Mouse (Mus musculus) CH12.LX (cell line): Measurements from ENCODE around the gene Aven. TPM values are rescaled to one million over a fixed set of nuclear protein-coding genes. Genes with fewer than 3 reads are reported as not detected.
A peak's percentile ranks its signal among the peaks of the same experiment; 100 is the strongest.
"Not testable (repeated sequence)": the region's sequence is repeated elsewhere in the genome, so short reads cannot be mapped to it uniquely, and the experiment has no call there.

Experiments used
- DNase-seq: peaks from one replicate; pipeline ENCODE4 v3.0.0-alpha.2; 2013; ENCODE audit errors: extremely low read depth
- H3K27ac ChIP-seq: 2 replicates; pipeline ENCODE4 v1.5.1; 2012; ENCODE audit warnings: low read depth, mild to moderate bottlenecking, control low read depth, moderate library complexity; ENCODE audit not compliant: insufficient read depth
- H3K27me3 ChIP-seq: replicated peaks from 2 replicates; pipeline ENCODE3; 2012; ENCODE audit warnings: inconsistent platforms
- H3K36me3 ChIP-seq, 2 experiments: replicated peaks in 1 of 2; 2 replicates each; pipeline versions ENCODE3 to v1.6.1; 2012; ENCODE audit warnings: inconsistent platforms in 1 of 2, low read length in 1 of 2, mild to moderate bottlenecking in 1 of 2, mixed read lengths in 1 of 2, moderate library complexity in 1 of 2; ENCODE audit not compliant: control insufficient read depth in 1 of 2, insufficient read depth in 1 of 2
- H3K4me1 ChIP-seq, 2 experiments: 2 replicates each; pipeline ENCODE4 v1.6.1; 2012; ENCODE audit warnings: inconsistent platforms in 1 of 2, moderate library complexity in 1 of 2; ENCODE audit not compliant: insufficient read depth in 2 of 2, control insufficient read depth in 1 of 2
- H3K4me2 ChIP-seq: 2 replicates; pipeline ENCODE4 v1.6.1; 2012; ENCODE audit warnings: low read depth, mild to moderate bottlenecking, control low read depth; ENCODE audit not compliant: poor library complexity, insufficient read depth, severe bottlenecking
- H3K4me3 ChIP-seq, 3 experiments: fragments of 150-350 bp in 1 of 3; sonication (generic) in 1 of 3; replicated peaks in 1 of 3; 2 replicates each; pipeline versions ENCODE3 to v1.5.1; 2011 to 2012; ENCODE audit warnings: low read depth in 2 of 3, low read length in 2 of 3, mild to moderate bottlenecking in 2 of 3, moderate library complexity in 2 of 3, control low read depth in 1 of 3, improper control_type of control experiment in 1 of 3, inconsistent platforms in 1 of 3, mixed read lengths in 1 of 3; ENCODE audit not compliant: poor library complexity in 1 of 3
- H3K79me2 ChIP-seq: replicated peaks from 2 replicates; pipeline ENCODE4 v1.6.1; 2012; ENCODE audit warnings: mild to moderate bottlenecking, moderate library complexity; ENCODE audit not compliant: control insufficient read depth, poor library complexity, insufficient read depth, severe bottlenecking; ENCODE audit errors: extremely low read depth
- H3K9ac ChIP-seq: 2 replicates; pipeline ENCODE4 v1.6.1; 2012; ENCODE audit warnings: low read depth, mild to moderate bottlenecking, control low read depth, moderate library complexity; ENCODE audit not compliant: insufficient read depth
- H3K9me3 ChIP-seq: replicated peaks from 2 replicates; pipeline ENCODE3; 2012; ENCODE audit warnings: low read length, inconsistent platforms, mixed read lengths
- BHLHE40 ChIP-seq: IDR thresholded peaks from 2 replicates; pipeline ENCODE4 v1.6.1; 2011; ENCODE audit warnings: mild to moderate bottlenecking, low read depth, low read length, improper control_type of control experiment
- CHD1 ChIP-seq: IDR thresholded peaks from 2 replicates; pipeline ENCODE4 v1.6.1; 2012; ENCODE audit warnings: low read depth, low read length, improper control_type of control experiment, inconsistent platforms
- CHD2 ChIP-seq: IDR thresholded peaks from 2 replicates; pipeline ENCODE4 v1.6.1; 2011; ENCODE audit warnings: low read length, improper control_type of control experiment
- CTCF ChIP-seq, 2 experiments: IDR thresholded peaks in 1 of 2; conservative IDR thresholded peaks in 1 of 2; 2 replicates each; pipeline ENCODE4 v1.5.1; 2011 to 2012; ENCODE audit warnings: low read depth in 2 of 2, low read length in 2 of 2, improper control_type of control experiment in 1 of 2, inconsistent platforms in 1 of 2, mild to moderate bottlenecking in 1 of 2, moderate library complexity in 1 of 2
- E2F4 ChIP-seq: IDR thresholded peaks from 2 replicates; pipeline ENCODE4 v1.6.1; 2011; ENCODE audit warnings: low read depth, low read length, improper control_type of control experiment; ENCODE audit not compliant: insufficient replicate concordance
- ELF1 ChIP-seq: IDR thresholded peaks from 2 replicates; pipeline ENCODE4 v1.6.1; 2014; ENCODE audit warnings: low read depth, mild to moderate bottlenecking, inconsistent platforms, low read length, improper control_type of control experiment
- ETS1 ChIP-seq: conservative IDR thresholded peaks from 2 replicates; pipeline ENCODE4 v1.6.1; 2012; ENCODE audit warnings: low read depth, mild to moderate bottlenecking, inconsistent platforms, low read length, improper control_type of control experiment, moderate library complexity
- GABPA ChIP-seq: IDR thresholded peaks from 2 replicates; pipeline ENCODE4 v1.6.1; 2012; ENCODE audit warnings: low read depth, low read length, improper control_type of control experiment, inconsistent platforms; ENCODE audit not compliant: insufficient replicate concordance
- HCFC1 ChIP-seq: IDR thresholded peaks from 2 replicates; pipeline ENCODE4 v1.6.1; 2012; ENCODE audit warnings: low read depth, mild to moderate bottlenecking, inconsistent platforms, low read length, improper control_type of control experiment
- MAFK ChIP-seq: IDR thresholded peaks from 2 replicates; pipeline ENCODE4 v1.6.1; 2011; ENCODE audit warnings: low read length, improper control_type of control experiment; ENCODE audit not compliant: insufficient replicate concordance
- MAX ChIP-seq: IDR thresholded peaks from 2 replicates; pipeline ENCODE4 v1.6.1; 2011; ENCODE audit warnings: low read length, improper control_type of control experiment
- MAZ ChIP-seq: IDR thresholded peaks from 2 replicates; pipeline ENCODE4 v1.6.1; 2012; ENCODE audit warnings: low read depth, mild to moderate bottlenecking, inconsistent platforms, low read length, improper control_type of control experiment, moderate library complexity
- MXI1 ChIP-seq: IDR thresholded peaks from 2 replicates; pipeline ENCODE4 v1.6.1; 2011; ENCODE audit warnings: mild to moderate bottlenecking, low read depth, low read length, improper control_type of control experiment
- PAX5 ChIP-seq: IDR thresholded peaks from 2 replicates; pipeline ENCODE4 v1.6.1; 2012; ENCODE audit warnings: low read length, inconsistent platforms, mixed read lengths
- POLR2A ChIP-seq: IDR thresholded peaks from 2 replicates; pipeline ENCODE4 v1.6.1; 2011; ENCODE audit warnings: low read depth, mild to moderate bottlenecking, improper control_type of control experiment, low read length
- RAD21 ChIP-seq: IDR thresholded peaks from 2 replicates; pipeline ENCODE4 v1.6.1; 2011; ENCODE audit warnings: low read depth, mild to moderate bottlenecking, low read length, improper control_type of control experiment, moderate library complexity
- SIN3A ChIP-seq: IDR thresholded peaks from 2 replicates; pipeline ENCODE4 v1.6.1; 2012; ENCODE audit warnings: low read length, improper control_type of control experiment, inconsistent platforms
- SMC3 ChIP-seq: IDR thresholded peaks from 2 replicates; pipeline ENCODE4 v1.6.1; 2011; ENCODE audit warnings: low read depth, low read length, improper control_type of control experiment
- UBTF ChIP-seq: IDR thresholded peaks from 2 replicates; pipeline ENCODE4 v1.6.1; 2012; ENCODE audit warnings: low read depth, mild to moderate bottlenecking, inconsistent platforms, low read length, improper control_type of control experiment, moderate library complexity
- USF1 ChIP-seq: IDR thresholded peaks from 2 replicates; pipeline ENCODE4 v1.6.1; 2014; ENCODE audit warnings: low read depth, mild to moderate bottlenecking, inconsistent platforms, low read length, improper control_type of control experiment
- ZKSCAN1 ChIP-seq: IDR thresholded peaks from 2 replicates; pipeline ENCODE4 v1.6.1; 2012; ENCODE audit warnings: low read depth, inconsistent platforms, low read length, improper control_type of control experiment, borderline replicate concordance
- ZMIZ1 ChIP-seq: IDR thresholded peaks from 2 replicates; pipeline ENCODE4 v1.6.1; 2012; ENCODE audit warnings: low read depth, mild to moderate bottlenecking, inconsistent platforms, low read length, improper control_type of control experiment
- ZNF384 ChIP-seq: IDR thresholded peaks from 2 replicates; pipeline ENCODE4 v1.6.1; 2012; ENCODE audit warnings: low read depth, low read length, improper control_type of control experiment, inconsistent platforms
- dilution Hi-C: fragments of 300-500 bp; cut with MboI; formaldehyde crosslinking; loops from 2 replicates; pipeline ENCODE4 v1.14.3; 2020; ENCODE audit warnings: low sequenced_read_pairs; ENCODE audit not compliant: extremely low pct_unique_long_range_greater_than_20kb, extremely low pct_ligation_motif_present
- in situ Hi-C: fragments of 300-500 bp; cut with MboI; formaldehyde crosslinking; loops from 3 replicates; pipeline ENCODE4 v1.14.3; 2019; ENCODE audit warnings: low sequenced_read_pairs, low pct_ligation_motif_present, low pct_unique_long_range_greater_than_20kb, mixed read lengths
- polyA plus RNA-seq: library from polyadenylated mRNA; unstranded; fragments of >175 nt; gene quantifications from 2 replicates; pipeline ENCODE4 v1.2.1, GENCODE M21; 2012; ENCODE audit warnings: low read depth; ENCODE audit not compliant: insufficient read length
- total RNA-seq, 2 experiments: library from RNA; depleted of rRNA; stranded (reverse); fragments of 300-350 nt in 1 of 2; fragments of >200 nt in 1 of 2; gene quantifications; 2 replicates each; pipeline ENCODE4 v1.2.3; 2012 to 2014

Gene Aven
- total and polyA plus RNA-seq, 3 experiments = 21.2 to 44.3 (median 33.9) TPM

- Histone ChIP-seq H3K9me3 (no peaks in the 10 kb centered on the region), H3K36me3 (no peaks in the 10 kb centered on the region), H3K4me3 (no peak overlapping the region)
- in situ Hi-C loops = no loop called here
- TF ChIP-seq ZKSCAN1 = no peak
- no peak for TF ChIP-seq USF1
- no peak for TF ChIP-seq HCFC1
- no peak for TF ChIP-seq MXI1
- TF ChIP-seq PAX5 = no peak
- TF ChIP-seq, all 38 proteins: peak for 0
- Histone ChIP-seq H3K4me2 (no peak overlapping the region), H3K79me2 (no peaks in the 10 kb centered on the region), H3K27me3 (no peaks in the 10 kb centered on the region), H3K27ac (no peak overlapping the region), H3K4me1 (peaks cover 3 to 22% of the 10 kb centered on the region in 2 experiments; a peak in 3 of 4 replicates), H3K9ac (no peak overlapping the region)
- dilution Hi-C loops = no loop called here
- no peak for DNase-seq
Observed at GRCm38 (mm10) chr2:112448510-112449059, 44.2 kb upstream of the Aven start.

- no peak overlapping the region for H3K4me3 ChIP-seq
- H3K9ac ChIP-seq = peak overlapping the region; percentile 48
- peak; percentile 55 for DNase-seq
- TF ChIP-seq USF1 (no peak), ZMIZ1 (no peak), SMC3 (peak; percentile 73), E2F4 (no peak), ETS1 (no peak), MAZ (peak; percentile 82; the same call in 1 of the 2 replicates), ZNF384 (peak; percentile 37; the same call in 1 of the 2 replicates), MXI1 (0 out of 2 replicates have a peak, but pooled peaks have one; percentile 22), GABPA (no peak), MAFK (no peak), BHLHE40 (no peak), CHD1 (peak; percentile 76; the same call in 1 of the 2 replicates), HCFC1 (no peak), CTCF (conservative IDR thresholded peaks at IDR 0.05 in 1 of 2, IDR thresholded peaks at IDR 0.05 in 1 of 2; ENCODE audit: low read depth in 2 of 2, low read length in 2 of 2) (peak in 1 of 2 experiments; percentile 78; a peak in 3 of 4 replicates), ZKSCAN1 (no peak), MAX (no peak), POLR2A (no peak), SIN3A (0 out of 2 replicates have a peak, but pooled peaks have one; percentile 54), CHD2 (no peak), UBTF (no peak), ELF1 (no peak), RAD21 (peak; percentile 45)
- TF ChIP-seq, all 38 proteins: peak for 8
- no peaks in the 10 kb centered on the region for H3K36me3 ChIP-seq
- H3K27me3 ChIP-seq = no peaks in the 10 kb centered on the region
- H3K79me2 ChIP-seq = no peaks in the 10 kb centered on the region
- H3K9me3 ChIP-seq = no peaks in the 10 kb centered on the region
- no peak overlapping the region for H3K27ac ChIP-seq
- in situ Hi-C loops (loop anchor here (10.0 kb wide), 1 partner anchor 75 kb away; the partner anchor contains the start of gene Katnbl1), dilution Hi-C loops (no loop called here)
- H3K4me2 ChIP-seq = peak overlapping the region; percentile 87
- H3K4me1 ChIP-seq = peaks cover 3 to 27% of the 10 kb centered on the region in 2 experiments; a peak in 3 of 4 replicates
Observed at GRCm38 (mm10) chr2:112449597-112450296, 43.0 kb upstream of the Aven start.

GRCm38 (mm10) chr2:112452513-112452912, 40.3 kb upstream of the Aven start:
- DNase-seq, dilution Hi-C loops, H3K27me3 ChIP-seq, H3K9me3 ChIP-seq, H3K36me3 ChIP-seq, H3K27ac ChIP-seq, H3K4me2 ChIP-seq, H3K9ac ChIP-seq, H3K4me3 ChIP-seq: not testable (repeated sequence)
- Histone ChIP-seq H3K79me2 (peaks cover 20% of the 10 kb centered on the region), H3K4me1 (peaks cover 3 to 36% of the 10 kb centered on the region in 2 experiments; a peak in 3 of 4 replicates)
- in situ Hi-C loops = loop anchor here (10.0 kb wide), 1 partner anchor 78 kb away; the partner anchor contains the start of gene Katnbl1
